Mouse (Mus musculus): ENCODE results near the gene Olfr668. TPM values are rescaled to one million over a fixed set of nuclear protein-coding genes. Genes with fewer than 3 reads are reported as not detected.
A peak's percentile ranks its signal among the peaks of the same experiment; 100 is the strongest.
"Not testable (repeated sequence)": the region's sequence is repeated elsewhere in the genome, so short reads cannot be mapped to it uniquely, and the experiment has no call there.

Olfr668 gene
- not detected in 2 replicates for total RNA-seq (2012; rRNA removed)

GRCm38 (mm10) chr7:104927957-104928356 is at the start of gene Olfr668:
Gene Olfr668, minus strand, starts transcription at chr7:104928057.
- in situ Hi-C loops (cut with MboI; ENCODE audit: low sequenced_read_pairs in 2 of 2, unreplicated experiment in 2 of 2): no loop called here
- no peak for DNase-seq (ENCODE audit: low read depth, low spot score)
- TF ChIP-seq CHD2 (IDR thresholded peaks at IDR 0.05; ENCODE audit: low read depth, low read length) (no peak), ZNF384 (IDR thresholded peaks at IDR 0.05; ENCODE audit: low read depth, low read length) (no peak)

DNA sequence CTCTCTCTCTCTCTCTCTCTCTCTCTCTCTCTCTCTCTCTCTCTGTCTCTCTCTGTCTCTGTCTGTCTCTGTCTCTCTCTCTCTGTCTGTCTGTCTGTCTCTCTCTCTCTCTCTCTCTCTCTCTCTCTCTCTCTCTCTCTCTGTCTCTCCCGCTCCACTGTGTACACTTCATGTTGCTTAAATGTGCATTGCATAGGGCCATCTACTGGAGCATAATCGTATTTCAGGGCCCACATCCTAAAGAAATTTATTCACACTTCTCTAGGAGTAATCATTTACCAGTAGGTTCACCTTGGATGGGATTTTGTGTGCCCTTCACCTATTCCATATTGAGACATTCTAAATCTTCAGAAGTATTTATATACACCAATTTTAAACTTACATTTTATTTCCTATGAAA is 44.6 kb upstream of the Olfr668 start:
- H3K9me3 ChIP-seq (ENCODE audit: control insufficient read depth, insufficient read depth, low read depth, low read length); DNase-seq (ENCODE audit: low read depth, low spot score); H3K4me1 ChIP-seq (ENCODE audit: control insufficient read depth in 2 of 2, insufficient read depth in 2 of 2, low read length in 2 of 2, poor library complexity in 1 of 2); in situ Hi-C loops (cut with MboI; ENCODE audit: low sequenced_read_pairs in 2 of 2, unreplicated experiment in 2 of 2); H3K9ac ChIP-seq (ENCODE audit: insufficient read depth, low read depth, low read length, poor library complexity, severe bottlenecking); H3K27ac ChIP-seq (ENCODE audit: insufficient read depth, low read depth, low read length, poor library complexity, severe bottlenecking); H3K4me3 ChIP-seq (ENCODE audit: insufficient read depth in 1 of 2, low read depth in 1 of 2, low read length in 2 of 2, poor library complexity in 1 of 2, severe bottlenecking in 1 of 2); H3K36me3 ChIP-seq (ENCODE audit: control insufficient read depth, insufficient read depth, low read length, poor library complexity, severe bottlenecking): not testable (repeated sequence)

More at GRCm38 (mm10) chr7:104927957-104928356, at the start of gene Olfr668:
- Histone ChIP-seq H3K9ac (ENCODE audit: insufficient read depth, low read depth, low read length, poor library complexity, severe bottlenecking) (no peak within 1 kb of the TSS), H3K27ac (ENCODE audit: insufficient read depth, low read depth, low read length, poor library complexity, severe bottlenecking) (no peak within 1 kb of the TSS), H3K36me3 (ENCODE audit: control insufficient read depth, insufficient read depth, low read length, poor library complexity, severe bottlenecking) (no peaks in the 10 kb centered on the region), H3K4me3 (ENCODE audit: insufficient read depth in 1 of 2, low read depth in 1 of 2, low read length in 2 of 2, poor library complexity in 1 of 2, severe bottlenecking in 1 of 2) (no peak within 1 kb of the TSS), H3K4me1 (ENCODE audit: control insufficient read depth in 2 of 2, insufficient read depth in 2 of 2, low read length in 2 of 2, poor library complexity in 1 of 2) (no peaks in the 10 kb centered on the region), H3K9me3 (ENCODE audit: control insufficient read depth, insufficient read depth, low read depth, low read length) (no peaks in the 10 kb centered on the region)

DNA sequence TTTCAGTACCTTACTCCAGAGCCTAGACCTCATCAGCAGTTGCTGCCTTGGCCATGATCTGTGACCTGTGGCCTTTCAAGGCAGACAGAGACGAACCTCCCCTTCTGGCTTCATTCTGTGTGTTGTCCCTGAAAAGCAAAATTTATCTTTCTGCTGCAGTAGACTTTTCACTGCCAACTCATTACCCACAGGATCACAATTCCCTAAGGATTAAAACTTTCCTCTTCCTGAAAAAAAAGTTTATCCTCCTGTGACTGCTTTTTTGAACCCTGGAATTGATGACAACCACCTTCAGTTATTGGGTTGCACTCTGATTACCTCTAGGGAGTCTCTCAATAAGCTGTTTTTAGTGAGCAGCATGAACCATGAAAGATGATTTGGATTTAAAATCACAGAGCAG is 34.7 kb upstream of the Olfr668 start, which contains the start of gene Olfr670:
Gene Olfr670 (minus strand): TSS at position 101 of the 400 bp plus-strand sequence.
- Histone ChIP-seq H3K4me1 (ENCODE audit: control insufficient read depth in 2 of 2, insufficient read depth in 2 of 2, low read length in 2 of 2, poor library complexity in 1 of 2) (no peaks in the 10 kb centered on the region), H3K4me3 (ENCODE audit: insufficient read depth in 1 of 2, low read depth in 1 of 2, low read length in 2 of 2, poor library complexity in 1 of 2, severe bottlenecking in 1 of 2) (no peak within 1 kb of the TSS), H3K27ac (ENCODE audit: insufficient read depth, low read depth, low read length, poor library complexity, severe bottlenecking) (no peak within 1 kb of the TSS), H3K9me3 (ENCODE audit: control insufficient read depth, insufficient read depth, low read depth, low read length) (no peaks in the 10 kb centered on the region), H3K36me3 (ENCODE audit: control insufficient read depth, insufficient read depth, low read length, poor library complexity, severe bottlenecking) (no peaks in the 10 kb centered on the region), H3K9ac (ENCODE audit: insufficient read depth, low read depth, low read length, poor library complexity, severe bottlenecking) (no peak within 1 kb of the TSS)
- no peak for DNase-seq (ENCODE audit: low read depth, low spot score)
- TF ChIP-seq ZC3H11A (IDR thresholded peaks at IDR 0.05; ENCODE audit: borderline replicate concordance, low read depth, low read length): no peak
- no peak for TF ChIP-seq ZNF384 (IDR thresholded peaks at IDR 0.05; ENCODE audit: low read depth, low read length)
- TF ChIP-seq CHD2 (IDR thresholded peaks at IDR 0.05; ENCODE audit: low read depth, low read length): no peak
- no peak for TF ChIP-seq HCFC1 (IDR thresholded peaks at IDR 0.05; ENCODE audit: borderline replicate concordance, insufficient read depth, low read length)
- no peak for TF ChIP-seq MAFK (IDR thresholded peaks at IDR 0.05; ENCODE audit: insufficient read depth, low read depth, low read length)
- in situ Hi-C loops (cut with MboI; ENCODE audit: low sequenced_read_pairs in 2 of 2, unreplicated experiment in 2 of 2): no loop called here

DNA sequence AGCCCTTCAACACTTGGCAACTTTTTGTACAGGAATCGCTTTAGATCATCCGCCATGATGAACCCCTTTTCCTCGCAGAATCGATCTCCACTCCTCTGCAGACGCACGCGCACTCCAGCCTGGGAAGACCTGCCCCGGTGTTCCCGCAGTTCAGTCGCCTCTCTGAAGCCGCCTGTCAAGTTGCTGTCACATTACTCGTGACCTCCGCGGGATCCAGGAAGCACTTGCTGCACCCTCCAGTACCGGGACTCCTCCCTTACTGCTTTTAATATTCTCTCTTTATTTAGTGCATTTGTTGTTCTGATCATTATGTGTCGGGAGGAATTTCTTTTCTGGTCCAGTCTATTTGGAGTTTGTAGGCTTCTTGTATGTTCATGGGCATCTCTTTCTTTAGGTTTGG is 22.4 kb upstream of the Olfr668 start:
- not testable (repeated sequence) for H3K4me1 ChIP-seq (ENCODE audit: control insufficient read depth in 2 of 2, insufficient read depth in 2 of 2, low read length in 2 of 2, poor library complexity in 1 of 2)

DNA sequence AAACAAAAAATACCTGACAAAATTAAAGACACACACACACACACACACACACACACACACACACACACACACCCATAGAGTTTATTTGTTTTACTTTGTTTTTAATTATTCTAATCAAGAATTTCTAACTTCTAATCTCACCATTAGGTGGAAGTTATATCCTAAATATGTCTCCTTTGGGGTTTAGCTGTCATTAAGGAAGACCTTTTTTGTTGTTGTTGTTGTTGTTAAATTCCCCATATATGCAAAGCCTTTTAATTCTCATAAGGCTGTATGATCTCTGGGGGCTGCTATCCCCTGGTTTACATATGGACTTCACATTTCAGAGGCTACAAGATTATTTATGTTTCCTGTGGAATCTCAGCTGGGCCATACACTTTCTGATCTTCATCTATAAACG is 6.1 kb upstream of the Olfr668 start, which contains the start of gene Olfr669:
Gene Olfr669 (plus strand): TSS at position 301 of the 400 bp plus-strand sequence.
- H3K9ac ChIP-seq (ENCODE audit: insufficient read depth, low read depth, low read length, poor library complexity, severe bottlenecking): no peak within 1 kb of the TSS
- H3K4me3 ChIP-seq (ENCODE audit: insufficient read depth in 1 of 2, low read depth in 1 of 2, low read length in 2 of 2, poor library complexity in 1 of 2, severe bottlenecking in 1 of 2): no peak within 1 kb of the TSS
- no peaks in the 10 kb centered on the region for H3K9me3 ChIP-seq (ENCODE audit: control insufficient read depth, insufficient read depth, low read depth, low read length)
- TF ChIP-seq MAFK (IDR thresholded peaks at IDR 0.05; ENCODE audit: insufficient read depth, low read depth, low read length): no peak
- TF ChIP-seq ZC3H11A (IDR thresholded peaks at IDR 0.05; ENCODE audit: borderline replicate concordance, low read depth, low read length): no peak
- TF ChIP-seq CHD2 (IDR thresholded peaks at IDR 0.05; ENCODE audit: low read depth, low read length): no peak
- no peaks in the 10 kb centered on the region for H3K36me3 ChIP-seq (ENCODE audit: control insufficient read depth, insufficient read depth, low read length, poor library complexity, severe bottlenecking)
- H3K27ac ChIP-seq (ENCODE audit: insufficient read depth, low read depth, low read length, poor library complexity, severe bottlenecking): no peak within 1 kb of the TSS
- DNase-seq (ENCODE audit: low read depth, low spot score): no peak
- in situ Hi-C loops (cut with MboI; ENCODE audit: low sequenced_read_pairs in 2 of 2, unreplicated experiment in 2 of 2): no loop called here
- H3K4me1 ChIP-seq (ENCODE audit: control insufficient read depth in 2 of 2, insufficient read depth in 2 of 2, low read length in 2 of 2, poor library complexity in 1 of 2): no peaks in the 10 kb centered on the region

More for the DNA sequence above, 22.4 kb upstream of the Olfr668 start:
- H3K27ac ChIP-seq (ENCODE audit: insufficient read depth, low read depth, low read length, poor library complexity, severe bottlenecking); in situ Hi-C loops (cut with MboI; ENCODE audit: low sequenced_read_pairs in 2 of 2, unreplicated experiment in 2 of 2); H3K36me3 ChIP-seq (ENCODE audit: control insufficient read depth, insufficient read depth, low read length, poor library complexity, severe bottlenecking); H3K9me3 ChIP-seq (ENCODE audit: control insufficient read depth, insufficient read depth, low read depth, low read length); H3K9ac ChIP-seq (ENCODE audit: insufficient read depth, low read depth, low read length, poor library complexity, severe bottlenecking): not testable (repeated sequence)
- DNase-seq (ENCODE audit: low read depth, low spot score): peak; percentile 9
- H3K4me3 ChIP-seq (ENCODE audit: insufficient read depth in 1 of 2, low read depth in 1 of 2, low read length in 2 of 2, poor library complexity in 1 of 2, severe bottlenecking in 1 of 2): 0 out of 4 replicates have a peak overlapping the region, but pooled peaks of 1 of the 2 experiments have one; percentile 33

Measured in ES-E14 (cell line).